Mouse (Mus musculus) embryonic stem cell, embryonic (primary cell): Measurements from ENCODE around the gene Sh3gl1.

Experiments used
- CTCF ChIA-PET, 4 experiments: fragments of 300-600 bp in 2 of 4; fragments of 350-600 bp in 2 of 4; sonication (Branson Sonifier 250); formaldehyde crosslinking; loops; one replicate each; lab custom pipeline; 2022; ENCODE audit warnings: inconsistent platforms in 2 of 4; lab: Charles Lee
- POLR2A ChIA-PET, 4 experiments: fragments of 300-600 bp in 2 of 4; fragments of 350-600 bp in 2 of 4; sonication (Branson Sonifier 250); formaldehyde crosslinking; loops; one replicate each; lab custom pipeline; 2022; ENCODE audit warnings: antibody characterized with exemption in 4 of 4, inconsistent platforms in 1 of 4; lab: Charles Lee

Gene Sh3gl1

GRCm38 (mm10) chr17:56006956-56007355, 29.5 kb downstream of the Sh3gl1 start:
- ChIA-PET POLR2A (interaction anchor here in 3 of 4 experiments (0.7 to 5.3 kb wide), 19 partner anchors 11 to 283 kb away, joined by 3 to 97 read pairs (median 18); partner anchors contain the start of genes Chaf1a (in 2 of the 3), Hdgfl2 (in 2 of the 3), Sh3gl1 (in 2 of the 3) and Fsd1 (in 1 of the 3)), CTCF (interaction anchor here in 3 of 4 experiments (0.5 to 4.2 kb wide), 9 partner anchors 11 to 249 kb away, joined by 3 to 43 read pairs (median 26); partner anchors contain the start of gene Sh3gl1 (in 1 of the 3))

GRCm38 (mm10) chr17:56005415-56006061, 30.9 kb downstream of the Sh3gl1 start, which contains the start of the genes Stap2 and Mpnd:
TSS of gene Stap2 (minus strand) at chr17:56005584.
TSS of gene Mpnd (plus strand) at chr17:56005711.
- CTCF ChIA-PET: interaction anchor here (0.6 to 2.6 kb wide), 4 partner anchors 29 to 1133 kb away, joined by 3 to 8 read pairs (median 3); no protein-coding TSS in a partner anchor
- POLR2A ChIA-PET: interaction anchor here in 3 of 4 experiments (0.6 to 1.4 kb wide), 6 partner anchors 35 to 71 kb away, joined by 3 to 7 read pairs (median 4); partner anchors contain the start of genes Yju2 (in 2 of the 3), Chaf1a (in 1 of the 3) and Ubxn6 (in 1 of the 3)

GRCm38 (mm10) chr17:56003000-56003399, 33.4 kb downstream of the Sh3gl1 start:
- POLR2A ChIA-PET: interaction anchor here in 1 of 4 experiments (0.7 kb wide), 1 partner anchor 40 kb away, joined by 3 read pairs; no protein-coding TSS in a partner anchor
- CTCF ChIA-PET: no interaction called here

- ChIA-PET POLR2A (interaction anchor here in 3 of 4 experiments (0.6 to 3.2 kb wide), 10 partner anchors 9 to 226 kb away, joined by 3 to 21 read pairs (median 3); partner anchors contain the start of genes Chaf1a (in 1 of the 3), Fsd1 (in 1 of the 3) and Yju2 (in 1 of the 3)), CTCF (interaction anchor here in 2 of 4 experiments (0.6 to 2.7 kb wide), 8 partner anchors 9 to 265 kb away, joined by 3 to 10 read pairs (median 4); no protein-coding TSS in a partner anchor)
Observed at GRCm38 (mm10) chr17:55999794-56000499, 36.5 kb downstream of the Sh3gl1 start.

GRCm38 (mm10) chr17:55996007-55996406, 40.4 kb downstream of the Sh3gl1 start:
- ChIA-PET POLR2A (interaction anchor here in 2 of 4 experiments (0.9 to 2.3 kb wide), 10 partner anchors 13 to 83 kb away, joined by 3 to 16 read pairs (median 3); partner anchors contain the start of genes Hdgfl2 (in 1 of the 2), Sh3gl1 (in 1 of the 2) and Yju2 (in 1 of the 2)), CTCF (interaction anchor here (0.5 to 2.1 kb wide), 9 partner anchors 15 to 337 kb away, joined by 3 to 11 read pairs (median 4); no protein-coding TSS in a partner anchor)

GRCm38 (mm10) chr17:55990278-55990898, 46.0 kb downstream of the Sh3gl1 start:
- ChIA-PET POLR2A (interaction anchor here in 2 of 4 experiments (0.7 to 1.0 kb wide), 3 partner anchors 19 to 31 kb away, joined by 3 read pairs; no protein-coding TSS in a partner anchor), CTCF (interaction anchor here in 1 of 4 experiments (0.7 kb wide), 1 partner anchor 141 kb away, joined by 3 read pairs; no protein-coding TSS in a partner anchor)

GRCm38 (mm10) chr17:55986030-55986961, 50.1 kb downstream of the Sh3gl1 start, which contains the start of gene Fsd1:
TSS of gene Fsd1 (plus strand) at chr17:55986509.
- CTCF ChIA-PET: interaction anchor here in 3 of 4 experiments (0.5 to 2.5 kb wide), 7 partner anchors 10 to 139 kb away, joined by 3 to 13 read pairs (median 5); partner anchors contain the start of gene Sh3gl1 (in 2 of the 3)
- POLR2A ChIA-PET: interaction anchor here in 3 of 4 experiments (0.6 to 3.4 kb wide), 16 partner anchors 10 to 106 kb away, joined by 3 to 17 read pairs (median 4); partner anchors contain the start of genes Ebi3 (in 1 of the 3), Sh3gl1 (in 1 of the 3) and Yju2 (in 1 of the 3)

GRCm38 (mm10) chr17:55977301-55977700, 59.1 kb downstream of the Sh3gl1 start:
- POLR2A ChIA-PET: interaction anchor here in 3 of 4 experiments (0.8 to 1.7 kb wide), 10 partner anchors 9 to 314 kb away, joined by 3 to 9 read pairs (median 5); partner anchors contain the start of genes Fsd1 (in 1 of the 3), Hdgfl2 (in 1 of the 3) and Yju2 (in 1 of the 3)
- CTCF ChIA-PET: interaction anchor here in 3 of 4 experiments (0.6 to 2.6 kb wide), 13 partner anchors 11 to 1074 kb away, joined by 3 to 35 read pairs (median 9); partner anchors contain the start of genes Sh3gl1 (in 2 of the 3), Ebi3 (in 1 of the 3) and Ubxn6 (in 1 of the 3)

- ChIA-PET POLR2A (interaction anchor here (0.6 to 1.9 kb wide), 34 partner anchors 9 to 315 kb away, joined by 3 to 18 read pairs (median 4); partner anchors contain the start of genes Chaf1a (in 2 of the 4), Ebi3 (in 2 of the 4), Fsd1 (in 2 of the 4) and Hdgfl2 (in 2 of the 4)), CTCF (interaction anchor here (0.5 to 2.0 kb wide), 57 partner anchors 9 to 449 kb away, joined by 3 to 35 read pairs (median 4); partner anchors contain the start of genes Sh3gl1 (in 3 of the 4), Fsd1 (in 2 of the 4), Hdgfl2 (in 2 of the 4) and Chaf1a (in 1 of the 4))
Observed at GRCm38 (mm10) chr17:55976255-55976862, 60.1 kb downstream of the Sh3gl1 start.

GRCm38 (mm10) chr17:55971453-55971852, 65.0 kb downstream of the Sh3gl1 start:
- CTCF ChIA-PET: interaction anchor here in 2 of 4 experiments (1.0 to 2.0 kb wide), 2 partner anchors 13 to 14 kb away, joined by 3 to 5 read pairs; partner anchors contain the start of gene Yju2 (in 1 of the 2)
- POLR2A ChIA-PET: interaction anchor here in 3 of 4 experiments (0.6 to 2.9 kb wide), 7 partner anchors 9 to 82 kb away, joined by 3 to 11 read pairs (median 4); partner anchors contain the start of genes Chaf1a (in 1 of the 3) and Yju2 (in 1 of the 3)

- POLR2A ChIA-PET: interaction anchor here in 3 of 4 experiments (0.7 to 2.9 kb wide), 13 partner anchors 11 to 363 kb away, joined by 3 to 11 read pairs (median 4); partner anchors contain the start of genes Yju2 (in 3 of the 3) and Chaf1a (in 1 of the 3)
- CTCF ChIA-PET: interaction anchor here in 2 of 4 experiments (1.0 to 2.0 kb wide), 2 partner anchors 11 to 13 kb away, joined by 3 to 5 read pairs; partner anchors contain the start of gene Yju2 (in 1 of the 2)
Observed at GRCm38 (mm10) chr17:55969966-55970891, 66.2 kb downstream of the Sh3gl1 start, which contains the start of gene Shd. TSS of gene Shd (plus strand) at chr17:55970467.

- CTCF ChIA-PET: interaction anchor here in 1 of 4 experiments (2.0 kb wide), 1 partner anchor 12 kb away, joined by 5 read pairs; no protein-coding TSS in a partner anchor
- POLR2A ChIA-PET: interaction anchor here in 3 of 4 experiments (0.7 to 2.9 kb wide), 11 partner anchors 10 to 364 kb away, joined by 3 to 11 read pairs (median 4); partner anchors contain the start of gene Yju2 (in 3 of the 3)
Observed at GRCm38 (mm10) chr17:55969560-55969959, 66.9 kb downstream of the Sh3gl1 start.

- ChIA-PET POLR2A (interaction anchor here in 2 of 4 experiments (1.2 to 1.3 kb wide), 3 partner anchors 9 to 111 kb away, joined by 3 to 9 read pairs (median 3); partner anchors contain the start of gene Yju2 (in 1 of the 2)), CTCF (interaction anchor here in 1 of 4 experiments (1.1 to 1.3 kb wide), 2 partner anchors 9 to 382 kb away, joined by 3 read pairs; partner anchors contain the start of gene Yju2)
Observed at GRCm38 (mm10) chr17:55968210-55968609, 68.2 kb downstream of the Sh3gl1 start.
